Mouse (Mus musculus): ENCODE results near the gene Slc24a3.

Slc24a3 gene

GRCm38 (mm10) chr2:145167664-145168360 lies at the start of gene Slc24a3:
Gene Slc24a3, plus strand, starts transcription at chr2:145167754.
- DNase-seq (ENCODE audit: low read depth, low spot score): peak; percentile 69

DNA sequence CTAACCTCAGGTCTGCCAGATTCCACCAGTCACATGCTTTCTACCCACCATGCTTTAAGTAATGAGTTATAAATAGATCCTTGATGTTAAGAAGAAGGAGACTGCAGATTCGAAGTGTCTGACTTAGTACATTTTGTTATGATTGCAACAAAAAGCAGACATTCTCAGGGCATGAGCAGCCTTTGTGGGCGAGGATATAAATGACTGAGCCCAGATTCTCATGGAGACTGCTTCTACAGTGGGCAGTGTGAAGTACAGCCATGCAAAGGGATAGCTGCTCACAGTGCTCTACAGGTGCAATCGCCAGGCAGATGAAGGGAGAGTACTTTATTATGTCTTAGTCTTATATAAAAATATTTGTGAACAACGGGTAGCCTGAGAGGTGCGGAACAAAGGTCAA lies 49.8 kb upstream of the Slc24a3 start:
- no peak for DNase-seq (ENCODE audit: low read depth, low spot score)

- DNase-seq (ENCODE audit: low read depth, low spot score): no peak
Measured at GRCm38 (mm10) chr2:145127747-145128146, 39.8 kb upstream of the Slc24a3 start.

- no peak for DNase-seq (ENCODE audit: low read depth, low spot score)
Measured at GRCm38 (mm10) chr2:145136625-145137291, 30.8 kb upstream of the Slc24a3 start.

DNA sequence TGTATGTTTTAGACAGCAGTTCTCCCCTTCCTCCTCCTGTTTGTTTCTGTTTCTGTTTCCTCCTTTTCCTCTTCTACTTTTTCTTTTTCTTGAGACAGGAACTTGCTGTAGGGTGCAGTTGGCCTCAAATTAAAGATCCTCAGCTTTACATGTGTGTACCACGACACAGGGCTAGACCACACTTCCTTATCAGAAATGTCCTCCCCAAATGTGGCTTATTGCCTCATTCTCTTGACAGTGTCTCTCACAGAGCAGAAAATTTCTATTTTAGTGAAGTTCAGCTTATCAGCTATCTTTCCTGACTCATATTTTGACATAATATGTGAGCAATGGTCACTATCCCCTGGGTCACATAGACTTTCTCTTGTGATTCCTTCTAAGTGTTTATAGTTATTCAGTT lies 17.1 kb upstream of the Slc24a3 start:
- DNase-seq (ENCODE audit: low read depth, low spot score): no peak

- no peak for DNase-seq (ENCODE audit: low read depth, low spot score)
Measured at GRCm38 (mm10) chr2:145150821-145151220, 16.7 kb upstream of the Slc24a3 start.

GRCm38 (mm10) chr2:145152281-145152680 lies 15.3 kb upstream of the Slc24a3 start:
- DNase-seq (ENCODE audit: low read depth, low spot score): no peak

- DNase-seq (ENCODE audit: low read depth, low spot score): no peak
Measured at GRCm38 (mm10) chr2:145158972-145159371, 8.6 kb upstream of the Slc24a3 start.

- peak; percentile 87 for DNase-seq (ENCODE audit: low read depth, low spot score)
Measured at GRCm38 (mm10) chr2:145161046-145161700, 6.4 kb upstream of the Slc24a3 start.

DNA sequence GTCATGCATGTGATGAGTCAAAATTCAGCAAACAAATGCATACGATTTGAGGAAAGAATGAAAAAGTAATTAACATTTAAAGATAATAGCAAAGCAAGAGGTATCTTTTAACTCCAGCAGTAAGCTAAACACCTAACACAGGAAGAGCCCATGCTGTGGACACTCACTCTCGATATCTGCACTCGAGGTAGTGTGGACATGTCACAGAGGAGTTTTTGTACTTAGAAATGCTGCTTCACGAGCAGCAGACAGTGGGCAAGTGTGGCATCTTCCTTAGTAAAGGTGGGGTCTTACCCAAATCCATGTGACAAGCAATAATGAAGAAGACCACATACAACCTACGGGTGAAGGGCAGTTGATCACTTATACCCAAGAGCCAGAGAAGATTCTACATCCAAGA lies 3.5 kb upstream of the Slc24a3 start:
- no peak for DNase-seq (ENCODE audit: low read depth, low spot score)

DNA sequence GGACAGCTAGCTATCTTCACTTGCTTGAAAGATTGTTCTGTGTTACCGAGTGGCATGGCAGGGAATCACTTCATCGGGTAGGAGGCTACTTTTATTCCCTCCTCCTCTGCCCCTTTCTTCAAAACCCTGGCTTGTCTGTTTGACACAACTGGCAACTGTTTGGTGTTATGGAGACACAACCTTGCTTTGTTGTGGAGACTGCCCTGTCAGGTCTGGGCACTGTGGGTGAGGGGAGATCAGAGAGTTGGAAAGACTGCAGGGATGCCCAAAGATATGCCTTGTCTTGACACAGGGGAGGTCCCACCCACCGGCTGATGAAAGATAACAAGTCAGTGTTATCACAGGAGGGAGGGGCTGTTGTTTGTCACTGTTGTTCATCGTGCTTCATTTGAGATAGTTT lies 3.0 kb upstream of the Slc24a3 start:
- DNase-seq (ENCODE audit: low read depth, low spot score): no peak

DNA sequence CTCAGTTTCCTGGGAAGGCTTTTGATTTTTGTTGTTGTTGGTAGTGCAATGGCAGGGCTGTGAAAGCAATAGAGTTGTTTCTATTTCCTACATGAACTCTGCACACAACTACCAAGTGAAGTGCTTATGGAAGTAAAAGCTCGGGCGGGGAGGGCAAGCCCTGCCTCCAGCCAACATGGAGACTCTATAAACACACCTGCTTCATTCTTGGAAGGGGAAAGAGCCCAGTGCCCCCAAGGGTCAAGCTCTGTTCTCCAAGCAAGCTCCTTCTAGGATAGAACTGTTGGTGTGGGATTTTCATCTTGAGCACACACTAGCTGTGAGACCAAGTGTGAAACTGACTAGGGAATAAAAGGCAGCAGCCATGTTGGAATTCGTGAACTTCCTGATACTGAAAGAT lies 2.5 kb upstream of the Slc24a3 start:
- no peak for DNase-seq (ENCODE audit: low read depth, low spot score)

DNA sequence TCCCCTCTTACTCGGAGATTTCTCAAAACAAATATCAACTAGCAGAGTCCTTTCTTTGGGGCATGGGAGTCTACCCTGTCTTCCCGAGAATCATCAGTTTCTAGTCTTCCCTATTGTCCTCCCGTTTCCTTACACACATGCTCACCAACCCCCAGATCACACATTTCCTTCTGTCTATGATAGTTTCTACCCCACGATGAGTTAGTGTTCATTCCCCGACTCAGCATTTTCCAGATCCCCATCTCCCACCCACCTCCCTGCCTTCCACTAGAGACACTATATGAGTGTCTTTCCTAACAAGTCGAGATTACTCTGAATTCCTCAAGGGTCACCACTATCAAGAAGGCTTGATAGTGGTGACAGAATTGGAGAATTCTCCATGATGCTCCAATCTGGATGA lies 1.7 kb upstream of the Slc24a3 start:
- DNase-seq (ENCODE audit: low read depth, low spot score): no peak

DNA sequence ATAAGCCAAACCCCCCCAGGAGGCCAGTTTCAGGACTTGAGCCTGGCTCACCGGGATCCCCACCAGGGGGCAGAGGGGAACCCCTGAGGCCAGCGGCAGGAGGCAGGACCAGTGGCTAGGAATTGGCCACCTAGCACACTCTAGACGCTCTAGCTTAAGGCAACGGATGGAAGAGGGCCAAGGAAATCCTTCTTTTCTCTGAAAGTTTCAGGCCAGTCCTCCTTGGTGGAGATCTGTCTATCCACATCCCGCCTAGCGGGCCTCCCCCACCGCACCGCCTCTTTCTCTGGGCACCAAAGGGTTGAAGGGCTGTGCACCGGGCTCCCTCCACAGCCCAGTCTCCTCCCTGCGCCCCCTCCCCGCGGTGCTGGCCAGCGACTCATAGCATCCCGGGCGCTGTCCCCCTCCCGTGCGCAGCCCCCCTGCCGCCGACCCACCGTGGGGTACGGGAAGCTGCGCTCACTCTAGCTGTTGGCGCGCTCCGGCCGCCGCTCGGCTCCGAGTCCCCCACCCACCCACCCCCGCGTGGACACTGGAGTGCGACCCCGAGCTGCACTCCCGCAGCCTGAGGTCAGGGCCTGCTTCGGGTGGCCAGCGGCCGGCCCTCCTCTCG lies 397 bp upstream of the Slc24a3 start:
- DNase-seq (ENCODE audit: low read depth, low spot score): peak; percentile 61

- peak; percentile 28 for DNase-seq (ENCODE audit: low read depth, low spot score)
Measured at GRCm38 (mm10) chr2:145168405-145168971, 934 bp downstream of the Slc24a3 start.

DNA sequence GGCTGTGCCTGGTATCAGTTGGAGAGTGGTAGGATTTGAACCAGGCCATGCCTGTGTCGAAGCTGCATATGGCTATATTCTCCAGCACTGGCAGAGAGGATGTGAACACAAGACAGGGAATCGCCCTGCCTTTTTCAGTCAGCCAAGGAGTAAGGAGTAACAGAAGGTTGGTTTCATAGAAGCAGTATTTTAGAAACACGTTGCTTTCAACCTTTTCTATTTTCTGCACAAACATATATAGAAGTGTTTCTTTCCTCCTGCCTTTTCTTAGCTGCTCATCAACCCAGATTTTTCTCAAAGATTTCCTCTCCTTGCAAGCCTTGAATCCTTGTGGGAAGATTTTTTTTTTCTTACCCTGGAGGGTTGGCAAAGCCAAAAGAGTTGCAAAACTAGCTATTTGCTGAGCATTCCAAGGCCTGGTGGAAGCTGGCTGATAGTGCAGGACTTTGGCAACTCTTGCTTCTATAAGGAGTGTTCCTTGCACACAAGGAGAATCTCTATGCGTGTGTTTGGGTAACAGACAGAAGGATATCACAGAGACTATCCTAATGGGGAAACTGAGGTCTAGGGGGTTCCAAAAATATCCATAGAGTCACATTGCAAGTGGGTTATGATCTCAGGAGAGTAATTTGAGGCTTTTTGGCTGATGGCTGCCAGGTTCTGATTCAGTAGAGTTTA lies 5.6 kb downstream of the Slc24a3 start:
- no peak for DNase-seq (ENCODE audit: low read depth, low spot score)

GRCm38 (mm10) chr2:145175036-145175435 lies 7.5 kb downstream of the Slc24a3 start:
- no peak for DNase-seq (ENCODE audit: low read depth, low spot score)

DNA sequence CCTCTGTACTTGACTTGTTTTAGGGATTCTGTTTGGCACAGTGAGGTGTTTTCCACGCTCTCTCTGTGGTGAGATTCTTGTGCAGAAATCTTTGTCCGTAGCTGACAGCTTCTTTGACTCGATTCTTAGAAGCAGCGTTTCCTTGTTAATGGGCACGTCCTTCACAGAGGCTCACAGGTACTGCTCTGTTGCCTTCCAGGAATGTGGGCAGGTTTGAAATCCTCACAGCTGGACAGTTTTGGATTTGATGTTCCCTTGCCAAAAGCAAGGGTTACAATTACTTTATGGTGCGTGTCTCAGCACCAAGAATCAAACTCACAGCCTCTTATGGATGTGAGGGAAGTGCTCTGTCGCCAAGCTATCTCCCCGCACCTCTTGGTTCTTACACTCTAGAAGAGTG lies 14.9 kb downstream of the Slc24a3 start:
- no peak for DNase-seq (ENCODE audit: low read depth, low spot score)

DNA sequence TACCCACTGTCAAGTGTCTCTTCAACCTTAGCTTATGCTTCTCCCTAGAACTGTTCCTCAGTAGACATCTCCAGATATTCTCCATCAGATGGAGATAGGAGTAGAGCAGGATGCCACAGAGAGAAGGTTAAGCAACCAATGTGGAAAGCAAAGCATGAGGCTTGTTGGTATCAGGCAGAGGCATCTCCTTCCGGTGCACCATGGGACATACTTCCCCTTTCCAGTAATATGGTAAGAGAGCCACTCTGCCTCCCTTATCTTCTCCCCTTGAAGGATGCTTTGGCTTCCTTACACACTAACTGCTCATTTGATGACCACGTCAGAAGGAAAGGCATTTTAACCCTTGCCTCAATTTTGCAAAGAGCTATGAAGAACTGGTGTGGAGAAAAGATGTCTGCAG lies 21.3 kb downstream of the Slc24a3 start:
- DNase-seq (ENCODE audit: low read depth, low spot score): no peak

DNA sequence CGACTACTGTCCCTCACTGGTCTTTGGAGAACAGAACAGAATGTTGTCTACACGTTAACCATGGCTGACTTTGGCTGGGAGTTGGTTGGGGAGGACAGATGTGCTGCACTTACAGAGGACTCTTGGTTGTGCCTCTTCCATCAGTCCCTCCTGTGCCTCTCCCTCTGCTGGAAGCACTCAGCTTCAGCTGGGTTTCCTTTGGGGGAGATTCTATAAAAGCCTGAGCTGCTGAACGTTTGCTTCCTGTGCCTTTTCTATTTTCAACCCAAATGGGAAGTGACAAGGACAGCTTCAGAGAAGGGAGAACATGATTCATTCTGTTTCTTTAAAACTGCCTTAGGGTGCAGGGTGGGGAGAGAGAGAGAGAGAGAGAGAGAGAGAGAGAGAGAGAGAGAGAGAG lies 28.5 kb downstream of the Slc24a3 start:
- DNase-seq (ENCODE audit: low read depth, low spot score): no peak

DNA sequence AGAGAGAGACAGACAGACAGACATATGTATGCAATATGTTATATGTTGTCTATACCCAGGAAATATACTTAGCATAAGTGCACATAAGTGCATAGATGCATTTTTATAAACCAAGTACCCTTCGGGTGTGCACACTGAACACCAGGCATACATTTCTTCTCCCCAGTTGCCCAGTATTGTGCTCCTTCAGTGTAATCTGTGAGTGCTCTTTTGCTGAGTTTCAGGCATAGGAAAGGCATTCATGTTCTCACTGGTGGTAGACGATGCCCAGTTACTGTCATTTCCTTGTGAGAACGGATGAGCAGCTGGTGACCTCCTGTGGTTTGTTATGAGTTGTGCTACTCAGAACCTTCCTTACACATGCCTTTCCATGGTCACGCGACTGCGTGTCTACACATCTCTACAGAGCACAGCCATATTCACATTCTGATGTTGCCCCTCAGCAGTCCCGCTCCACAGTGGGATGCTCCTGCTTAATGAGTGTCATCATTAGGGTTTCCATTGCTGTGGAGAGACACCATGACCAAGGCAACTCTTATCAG lies 29.0 kb downstream of the Slc24a3 start:
- no peak for DNase-seq (ENCODE audit: low read depth, low spot score)
